Mouse (Mus musculus): Measurements from ENCODE around the gene Pter.

GRCm38 (mm10) chr2:12935286-12935685, 11.4 kb downstream of the Pter start:
- no peak for TF ChIP-seq POLR2A (IDR thresholded peaks at IDR 0.05; ENCODE audit: low read depth, low read length)
- no peak for TF ChIP-seq CTCF (IDR thresholded peaks at IDR 0.05; ENCODE audit: borderline replicate concordance, insufficient read depth, low read length)
